Mouse (Mus musculus): ENCODE data around the gene Cenpb.

Gene Cenpb

DNA sequence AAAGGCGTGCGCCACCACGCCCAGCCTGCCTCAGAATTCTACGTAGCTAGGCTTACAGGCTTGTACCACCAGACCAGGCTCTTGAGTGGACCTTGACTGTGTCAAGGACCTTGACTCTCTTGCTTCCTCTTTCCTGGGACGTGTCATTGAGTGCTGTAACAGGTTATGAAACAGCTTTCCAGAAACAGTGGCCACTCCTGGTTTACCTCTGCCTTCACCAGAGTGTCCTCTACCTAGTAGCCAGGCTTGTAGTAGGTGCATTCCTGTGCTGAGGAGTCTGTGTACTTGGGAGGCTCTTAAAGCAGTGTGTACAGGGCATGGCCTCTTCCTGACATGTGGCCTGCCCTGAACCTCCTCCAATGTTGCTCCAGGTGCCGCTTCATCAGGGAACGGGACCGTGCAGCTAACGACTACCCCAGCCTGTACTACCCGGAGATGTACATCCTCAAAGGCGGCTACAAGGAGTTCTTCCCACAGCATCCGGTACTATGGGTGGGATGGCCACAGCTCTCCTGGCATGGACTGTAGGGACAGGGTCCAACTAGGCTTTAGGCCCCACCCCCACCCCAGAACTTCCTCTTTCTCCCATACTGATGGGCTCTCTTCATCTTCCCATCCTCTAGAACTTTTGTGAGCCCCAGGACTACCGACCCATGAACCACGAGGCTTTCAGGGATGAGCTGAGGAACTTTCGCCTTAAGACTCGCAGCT, 16.9 kb upstream of the Cenpb start:
- DNase-seq, result no peak

DNA sequence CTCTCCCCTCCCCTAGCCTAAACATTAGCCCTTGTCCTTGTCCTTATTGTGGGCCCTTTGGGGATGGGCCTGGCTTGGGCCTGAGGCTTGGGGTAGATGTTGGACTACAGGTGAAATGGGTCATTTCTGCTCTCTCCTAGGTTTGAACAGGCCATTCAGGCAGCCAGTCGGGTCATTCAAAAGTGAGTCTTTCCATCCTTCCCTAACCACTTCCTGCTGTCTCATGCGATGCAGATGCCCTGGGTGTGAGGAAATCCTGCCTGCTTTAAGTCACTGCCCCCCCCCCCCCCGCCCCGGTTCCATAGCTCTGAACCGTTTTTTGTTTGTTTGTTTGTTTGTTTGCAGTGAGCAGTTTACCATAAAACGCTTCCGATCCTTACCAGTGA, 11.1 kb upstream of the Cenpb start:
- no peak for DNase-seq

DNA sequence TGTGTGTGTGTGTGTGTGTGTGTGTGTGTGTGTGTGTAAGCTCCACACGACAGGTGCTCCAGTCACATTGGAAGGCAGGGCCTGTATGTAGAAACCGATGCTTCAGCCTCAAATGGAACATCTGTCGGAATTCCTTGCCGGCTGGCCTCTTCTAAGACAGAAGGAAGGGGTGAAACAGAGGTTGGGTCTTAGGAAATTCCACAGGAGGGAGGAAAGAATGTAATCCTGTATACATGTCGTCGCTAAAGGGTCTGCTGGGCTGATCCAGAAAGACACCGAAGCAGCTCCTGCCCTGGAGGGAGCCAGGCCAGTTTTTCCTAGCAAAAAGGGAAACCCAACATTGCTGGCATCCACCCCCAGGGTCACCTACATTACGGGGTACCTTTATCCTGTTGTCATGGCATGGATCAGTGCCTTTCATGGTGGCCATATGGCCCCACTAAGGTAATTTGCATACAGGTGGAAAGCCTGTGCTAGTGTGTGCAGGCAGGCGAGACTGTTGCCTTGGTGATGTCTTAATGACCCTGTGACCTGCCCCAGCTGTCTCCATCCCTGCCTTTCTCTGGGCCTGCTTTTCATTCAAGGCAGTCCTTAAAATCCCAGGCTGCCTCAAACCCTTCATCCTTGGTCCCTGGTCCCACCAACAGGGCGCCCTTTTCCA, 10.6 kb upstream of the Cenpb start:
- DNase-seq, result no peak

DNA sequence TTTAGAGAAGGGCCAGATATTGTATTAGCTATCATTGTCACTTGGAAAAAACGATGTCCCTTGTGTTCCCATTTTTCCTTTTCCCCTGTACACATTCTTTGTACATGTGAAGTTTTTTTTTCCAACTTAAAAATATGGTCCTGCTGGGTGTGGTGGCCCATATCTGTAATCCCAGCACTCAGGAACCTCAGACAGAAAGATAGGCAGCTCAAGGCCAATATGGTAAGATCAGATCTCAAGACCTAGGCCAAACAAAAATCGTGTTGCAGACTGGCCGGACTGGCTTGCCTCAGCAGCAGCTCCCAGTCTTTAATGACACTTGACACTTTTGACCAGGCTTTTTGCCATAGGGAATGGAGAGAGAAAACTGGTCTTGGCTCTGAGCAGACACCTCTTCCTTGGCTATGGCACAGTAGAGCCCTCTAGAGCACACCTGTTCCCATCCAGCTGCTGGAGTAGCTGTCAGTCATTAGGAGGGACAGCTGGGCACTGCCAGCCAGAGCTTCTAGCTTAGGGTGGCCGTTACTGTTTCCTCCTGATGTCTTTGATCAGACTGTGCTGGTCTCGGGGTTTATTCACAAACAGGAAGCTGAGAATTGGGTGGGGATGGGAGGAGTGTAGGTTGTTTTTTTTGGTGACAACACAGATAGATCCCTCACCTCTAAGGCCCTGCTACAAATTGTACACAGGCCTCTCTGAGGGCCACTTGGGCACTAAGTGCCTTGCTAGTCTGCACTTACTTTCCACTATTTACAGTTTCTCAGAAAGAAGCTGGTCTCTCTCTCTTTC, 9.8 kb upstream of the Cenpb start:
- DNase-seq, result no peak

DNA sequence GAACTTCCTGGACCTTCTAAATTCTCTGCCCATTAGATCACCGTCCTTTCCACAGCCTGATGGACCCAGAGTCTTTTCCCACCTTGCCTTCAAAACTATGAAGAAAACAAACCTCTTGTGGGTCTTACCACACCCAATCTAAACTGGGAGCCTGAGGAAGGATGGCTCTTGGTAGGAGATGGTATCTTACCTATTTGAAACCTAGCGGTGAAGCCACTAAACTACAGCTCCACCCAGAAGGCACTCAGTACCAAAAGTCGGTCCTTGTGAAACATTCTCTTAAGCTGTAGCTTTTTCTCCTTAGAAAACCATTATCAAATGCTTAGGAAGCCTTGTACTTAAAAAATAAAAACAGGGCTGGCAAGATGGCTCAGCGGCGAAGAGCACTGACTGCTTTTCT, 8.4 kb upstream of the Cenpb start:
- DNase-seq, result no peak

DNA sequence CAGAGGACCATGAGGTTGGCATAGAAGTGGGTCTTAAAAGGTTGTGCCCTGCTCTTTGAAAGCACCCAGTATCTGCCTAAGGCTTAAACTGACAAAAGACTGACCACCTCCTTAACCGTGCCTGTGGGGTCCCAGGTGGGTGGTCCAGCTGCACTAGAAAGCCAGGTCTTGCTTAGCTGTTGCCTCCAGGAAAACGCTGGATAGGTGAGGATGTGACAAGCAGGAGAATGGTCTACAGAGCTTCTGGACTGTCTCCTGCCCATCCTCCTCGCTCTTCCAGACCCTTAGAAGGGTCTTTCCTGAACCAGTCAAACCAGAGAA, 7.7 kb upstream of the Cenpb start:
- peak; percentile 19 for DNase-seq

DNA sequence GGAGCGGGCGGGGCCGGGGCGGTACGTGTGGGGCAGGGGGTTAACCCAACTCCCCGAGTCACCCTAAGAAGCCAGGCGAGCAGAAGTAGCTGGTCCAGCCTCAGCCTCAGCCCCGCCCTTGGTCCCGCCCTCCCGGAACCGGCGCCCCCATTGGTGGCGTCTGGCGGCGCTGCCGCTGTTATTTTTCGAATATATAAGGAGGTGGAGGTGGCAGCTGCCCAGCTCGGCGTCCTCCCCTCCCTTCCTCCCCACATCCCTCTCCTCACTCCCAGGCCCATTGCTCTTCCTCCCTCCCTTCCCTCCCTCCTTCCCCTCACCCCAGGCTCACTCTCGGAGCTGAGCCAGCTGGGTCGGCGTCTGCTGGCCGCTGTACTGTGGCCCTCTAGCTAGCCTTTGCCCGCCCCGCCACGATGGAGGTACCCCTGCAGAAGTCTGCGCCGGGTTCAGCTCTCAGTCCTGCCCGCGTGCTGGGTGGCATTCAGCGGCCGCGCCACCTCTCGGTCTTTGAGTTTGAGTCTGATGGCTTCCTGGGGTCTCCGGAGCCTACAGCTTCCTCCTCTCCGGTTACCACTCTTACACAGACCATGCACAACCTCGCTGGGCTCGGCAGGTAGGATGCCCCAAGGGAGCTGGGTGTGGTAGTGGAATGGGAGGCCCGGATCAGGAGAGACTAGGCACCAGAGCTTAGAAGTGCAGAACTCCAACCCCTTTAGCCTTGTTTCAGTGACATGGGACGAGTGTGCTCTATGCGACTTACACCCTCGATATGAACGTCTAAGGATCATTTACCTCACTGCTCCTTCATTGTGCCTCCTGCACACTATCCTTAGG, 7.1 kb upstream of the Cenpb start, which contains the start of the genes Cdc25b and Spef1:
TSS of gene Cdc25b (plus strand) at position 179 of the 831 bp plus-strand sequence.
TSS of gene Spef1 (minus strand) at position 512 of the 831 bp plus-strand sequence.
- peak; percentile 90 for DNase-seq

DNA sequence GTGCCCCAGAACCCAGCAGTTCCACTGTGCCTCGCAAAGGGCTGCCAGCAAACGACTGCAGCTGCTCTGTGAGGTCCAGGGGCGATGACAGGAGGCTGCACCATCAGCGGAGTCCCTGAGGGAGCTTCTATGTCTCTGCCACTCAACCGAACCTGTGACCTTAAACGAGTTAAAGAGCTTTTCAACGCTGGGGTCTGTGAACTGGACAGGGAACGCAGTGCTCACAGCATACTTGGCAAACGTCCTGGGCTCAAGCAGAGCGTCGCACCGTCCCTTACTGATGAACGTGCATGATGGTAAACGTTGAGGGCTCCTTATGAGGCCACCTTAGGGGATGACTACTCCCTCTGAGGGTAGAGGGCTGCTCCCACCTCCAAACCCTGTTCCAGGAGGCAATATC, 6.5 kb upstream of the Cenpb start:
- DNase-seq, result peak; percentile 42

DNA sequence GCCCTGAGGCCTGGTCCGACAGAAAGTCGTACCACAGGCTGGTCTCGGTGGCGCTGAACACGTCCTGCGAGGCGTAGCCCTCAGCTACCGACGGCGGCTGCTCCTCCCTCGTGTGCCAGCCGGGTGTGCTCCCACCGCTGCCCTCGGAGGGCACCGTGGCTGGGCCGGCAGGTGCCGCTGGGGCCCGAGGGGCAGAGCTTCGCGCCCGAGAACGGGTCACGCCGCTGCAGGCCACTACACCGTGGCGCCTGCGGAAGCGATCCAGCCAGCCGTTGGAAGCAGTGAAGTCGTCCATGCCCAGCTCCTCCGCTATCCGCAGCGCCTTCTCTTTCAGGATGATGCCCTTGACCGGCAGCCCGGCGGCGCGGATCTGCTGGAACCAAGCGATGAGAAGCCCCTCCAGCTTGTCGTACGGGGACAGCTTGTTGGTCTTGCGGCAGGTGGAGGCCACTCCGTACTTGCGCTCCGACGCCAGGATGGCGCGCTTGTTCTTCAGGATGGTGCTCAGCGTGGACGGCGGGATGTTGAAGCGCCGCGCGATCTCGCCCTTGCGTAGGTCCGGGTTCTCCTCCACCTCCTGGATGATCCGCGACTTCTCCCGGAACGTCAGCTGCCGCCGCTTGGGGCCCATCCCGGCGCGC, 501 bp downstream of the Cenpb start:
- peak; percentile 67 for DNase-seq

DNA sequence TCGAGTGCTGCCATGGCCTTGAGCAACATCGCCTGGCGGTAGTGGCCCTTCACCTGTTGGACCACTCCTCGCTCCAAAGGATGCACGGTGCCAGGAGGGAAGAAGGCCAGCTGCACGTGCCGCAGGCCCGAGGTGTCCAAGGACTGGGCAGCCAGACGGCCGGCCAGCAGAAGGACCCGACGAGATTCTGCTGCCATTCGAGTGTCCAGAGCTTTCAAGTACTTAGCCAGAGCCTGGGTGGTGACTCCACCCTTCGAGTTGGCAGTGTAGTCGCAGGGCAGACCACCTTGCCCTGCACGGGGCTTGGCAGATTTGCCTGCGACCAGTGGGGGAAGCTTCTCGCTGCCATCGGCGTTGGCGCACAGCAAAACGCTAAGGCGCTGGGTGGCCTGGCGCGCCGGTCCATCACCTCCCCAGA, 1.0 kb downstream of the Cenpb start:
- DNase-seq, result no peak

DNA sequence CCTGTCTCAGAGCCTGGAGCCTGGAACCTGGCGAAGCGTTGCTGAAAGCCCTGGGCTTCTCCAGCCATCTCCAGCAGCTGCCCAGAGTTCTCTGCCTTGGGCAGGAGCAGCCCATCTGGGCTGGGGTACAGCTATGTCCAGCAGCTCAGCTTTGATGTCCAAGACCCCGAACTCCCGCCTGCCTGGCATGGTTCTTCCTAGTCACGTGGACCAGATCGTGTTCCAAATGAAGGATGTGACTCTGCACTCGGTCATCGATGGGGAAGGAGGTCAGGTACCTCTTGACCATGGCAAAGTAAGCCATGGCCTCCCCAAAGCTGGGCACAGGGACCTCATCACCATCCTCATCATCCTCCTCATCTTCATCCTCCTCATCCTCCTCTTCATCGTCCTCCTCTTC, 1.9 kb downstream of the Cenpb start:
- no peak for DNase-seq

DNA sequence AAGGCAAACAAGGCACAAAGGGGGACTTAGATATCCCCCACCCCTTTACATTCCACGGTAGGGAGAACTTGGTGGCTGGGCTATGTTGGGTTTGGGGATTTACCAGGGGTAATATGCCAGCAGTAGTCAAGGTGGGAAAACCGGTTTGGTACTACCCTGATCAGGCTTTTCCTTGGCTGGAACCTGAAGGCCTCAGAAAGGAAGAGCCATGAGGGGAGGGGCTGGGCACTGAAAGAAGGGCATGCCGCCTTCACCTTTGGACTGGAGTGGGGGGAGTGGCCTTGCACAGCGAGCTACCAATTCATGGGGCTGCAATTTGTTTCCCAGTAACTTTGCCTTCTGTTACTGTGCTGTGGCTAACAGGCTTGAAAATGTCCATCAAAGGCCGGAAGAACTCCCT, 3.4 kb downstream of the Cenpb start:
- no peak for DNase-seq

DNA sequence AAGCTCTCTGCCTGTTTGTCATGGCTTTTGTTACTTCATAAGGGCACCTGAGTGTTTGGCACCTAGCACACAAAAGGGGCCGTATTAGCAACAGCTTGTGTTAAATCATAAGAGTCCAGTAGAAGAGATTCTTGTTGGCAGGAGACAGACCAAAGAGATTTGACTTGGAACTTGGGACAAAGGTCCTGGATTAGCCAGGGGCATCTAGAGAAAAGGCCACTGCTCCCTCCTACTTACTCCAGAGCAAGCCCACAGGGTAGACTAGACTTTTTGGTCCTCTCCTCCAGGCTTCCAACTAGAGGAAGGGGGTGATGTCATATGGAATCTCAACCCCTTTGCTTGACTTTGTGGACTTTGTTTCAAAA, 3.9 kb downstream of the Cenpb start:
- DNase-seq, result no peak

DNA sequence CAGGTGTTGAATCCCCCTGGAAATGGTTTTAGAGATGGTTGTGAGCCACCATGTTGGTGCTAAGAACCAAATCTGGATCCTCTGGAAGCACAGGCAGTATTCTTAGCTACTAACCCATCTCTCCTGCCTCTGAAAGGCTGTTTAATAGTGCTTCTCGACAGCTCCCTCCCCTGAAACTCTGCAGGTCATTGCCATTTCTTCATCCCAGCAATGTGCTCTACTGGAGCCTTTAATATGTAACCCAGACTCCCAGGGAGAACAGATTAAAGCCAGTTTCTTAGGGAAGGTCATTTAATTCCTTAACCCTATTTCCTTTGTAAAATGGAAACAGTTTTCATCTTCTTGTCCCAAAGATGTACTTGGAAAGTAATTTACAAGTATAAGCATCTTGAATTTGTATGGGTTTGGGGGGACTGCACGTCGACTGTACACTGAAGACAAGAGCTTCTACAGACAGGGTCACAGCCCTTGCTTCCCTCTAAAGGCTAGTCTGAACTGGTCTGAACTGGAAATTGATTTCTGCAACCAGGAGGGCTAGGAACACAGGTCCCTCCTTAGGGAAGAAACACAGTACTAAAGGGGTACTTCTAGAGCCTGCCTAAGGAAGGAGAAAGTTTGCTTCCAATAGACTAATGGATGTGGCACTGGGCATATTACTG, 4.5 kb downstream of the Cenpb start:
- no peak for DNase-seq

DNA sequence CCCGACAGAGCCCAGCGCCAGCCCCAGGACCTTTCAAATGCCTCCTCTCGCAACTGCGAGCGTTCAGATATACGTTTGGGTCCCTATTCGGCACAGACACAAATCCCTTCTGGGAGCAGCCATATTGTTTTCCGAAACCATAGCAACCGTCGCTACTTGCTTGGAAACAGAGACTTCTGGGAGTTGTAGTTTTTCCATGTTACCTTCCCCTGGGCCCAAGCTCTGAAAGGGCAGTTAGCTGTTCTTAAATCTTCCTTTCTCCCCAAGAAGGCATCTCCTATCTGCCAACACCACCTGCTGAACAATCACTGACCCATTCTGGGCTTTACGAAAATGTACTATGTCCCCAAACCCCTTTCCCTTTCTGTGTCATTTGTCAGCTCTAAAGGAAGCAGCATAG, 5.2 kb downstream of the Cenpb start:
- DNase-seq, result peak; percentile 54

DNA sequence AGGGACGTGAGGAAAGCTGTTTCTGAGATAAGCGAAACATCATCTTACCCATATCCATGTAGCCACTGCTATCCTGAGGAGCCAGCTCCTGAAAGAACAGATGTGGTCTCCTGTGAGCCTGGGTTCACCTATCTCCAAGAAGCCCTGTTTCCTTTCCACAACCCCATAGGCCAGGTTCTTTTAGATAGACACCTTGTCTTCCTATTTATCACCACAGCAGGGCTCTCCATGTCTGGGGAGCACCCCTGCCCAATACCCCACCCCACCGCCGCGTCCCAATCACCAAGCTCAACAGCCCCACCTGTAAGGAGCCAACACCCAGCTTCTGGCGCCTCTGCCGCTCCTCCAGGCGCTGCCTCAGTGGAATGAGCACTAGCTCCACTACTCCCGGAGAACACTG, 7.5 kb downstream of the Cenpb start:
- DNase-seq, result no peak

DNA sequence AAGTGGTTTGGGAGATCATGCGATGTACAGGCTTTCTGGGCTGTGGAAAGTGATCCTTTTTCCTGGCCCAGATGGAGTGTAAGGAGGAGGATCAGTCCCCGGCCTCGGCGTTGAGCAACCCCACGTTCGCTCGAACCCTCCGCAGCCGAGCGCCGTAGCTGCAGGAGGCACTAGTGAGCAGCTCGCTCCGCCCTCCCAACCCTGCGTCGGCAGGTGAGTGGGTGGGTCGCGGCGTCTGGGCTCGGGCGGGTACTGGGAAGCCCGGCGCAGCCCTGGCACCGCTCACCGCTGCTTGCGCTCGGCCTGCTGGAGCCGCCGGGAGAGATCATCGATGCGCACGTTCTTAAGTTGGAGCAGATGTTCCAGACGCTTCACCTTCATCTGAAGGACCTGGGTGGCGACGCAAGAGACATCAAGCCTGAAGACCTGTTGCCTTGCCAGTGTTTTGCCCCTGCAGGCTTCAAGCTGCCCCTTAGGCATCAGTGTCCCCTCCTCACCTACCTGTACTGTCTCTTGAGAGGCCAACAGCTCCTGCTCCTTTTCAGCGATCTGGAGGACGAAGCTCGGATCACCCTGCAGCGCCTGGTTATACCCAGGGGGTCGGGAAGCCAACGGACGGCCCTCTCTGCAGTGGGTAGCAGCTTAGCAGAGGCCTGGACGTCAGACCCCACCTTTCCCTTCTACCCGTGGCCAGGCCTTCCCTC, 8.3 kb downstream of the Cenpb start:
- DNase-seq, result peak; percentile 79

DNA sequence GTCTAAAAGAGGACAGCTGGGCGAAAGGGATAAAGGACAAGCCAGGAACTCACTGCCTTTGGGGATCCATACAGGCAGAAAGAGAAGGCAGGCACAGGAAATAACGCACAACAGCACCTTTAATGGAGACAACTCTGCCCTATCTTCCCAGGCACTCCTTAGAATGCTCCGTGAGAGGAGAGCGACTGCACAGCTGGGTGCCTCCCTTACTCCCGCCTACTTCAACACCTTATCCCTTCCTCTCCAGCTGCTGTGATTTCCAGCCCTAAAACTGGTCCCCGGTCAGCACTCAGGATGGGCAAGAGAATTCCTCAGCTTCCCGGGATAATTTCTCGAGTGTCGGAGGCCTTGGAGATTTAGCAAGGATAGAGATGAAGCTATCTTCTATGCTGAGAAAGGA, 8.9 kb downstream of the Cenpb start:
- DNase-seq, result no peak

DNA sequence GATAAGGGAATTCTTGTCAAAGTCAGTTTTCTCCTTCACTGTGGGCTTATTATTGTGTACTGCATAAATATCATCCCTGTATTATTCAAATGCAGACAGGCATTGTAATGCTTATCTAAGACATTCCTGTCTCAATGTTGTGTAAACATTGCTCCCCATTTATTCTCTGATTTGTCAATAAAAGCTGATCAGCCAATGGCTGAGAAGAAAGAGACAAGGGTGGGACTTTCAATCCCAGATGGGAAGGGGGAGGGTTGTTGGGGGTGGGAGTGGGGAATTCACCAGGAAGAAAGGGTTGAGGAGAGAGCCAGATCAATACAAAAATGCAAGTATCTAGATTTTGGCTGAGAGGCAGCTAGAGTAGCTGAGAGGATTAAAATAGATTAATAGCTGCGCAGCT, 11.0 kb downstream of the Cenpb start:
- no peak for DNase-seq

DNA sequence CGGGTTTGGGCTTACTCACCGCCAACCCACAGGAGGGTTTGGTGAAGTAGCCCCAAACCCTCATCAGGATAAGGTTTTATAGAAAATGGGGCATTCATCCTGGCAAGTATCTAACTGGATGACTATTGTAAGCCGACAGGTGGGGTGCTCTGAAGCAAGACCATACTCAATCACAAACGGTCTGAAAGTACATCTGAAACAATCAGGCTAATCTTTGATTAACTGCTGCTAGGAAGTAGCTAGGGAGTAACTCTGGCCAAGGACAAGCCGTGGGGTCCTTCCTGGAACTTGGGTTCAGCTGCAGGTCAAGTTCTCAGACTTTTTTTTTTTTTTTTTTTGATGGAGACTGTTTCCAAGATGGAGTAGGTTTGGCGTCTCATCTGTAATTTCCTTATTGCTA, 11.9 kb downstream of the Cenpb start:
- DNase-seq, result no peak

DNA sequence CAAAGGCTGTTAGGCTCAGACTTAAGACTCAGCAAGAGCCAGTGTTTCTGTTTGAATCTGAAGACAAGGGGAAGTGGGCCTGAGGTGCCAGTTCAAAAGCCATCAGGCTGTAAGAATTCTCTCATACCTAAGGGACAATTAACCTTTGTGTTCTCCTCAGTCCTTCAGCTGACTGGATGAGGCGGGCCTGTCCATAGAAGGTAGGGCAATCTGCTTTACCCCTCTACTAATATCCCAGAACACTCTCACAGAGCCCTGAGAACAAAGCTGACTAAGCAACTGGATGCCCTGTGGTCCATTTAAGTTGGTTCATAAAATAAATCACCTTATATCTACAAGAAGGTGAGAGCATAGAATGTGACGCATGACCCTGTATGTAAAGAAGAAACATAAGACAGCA, 13.7 kb downstream of the Cenpb start:
- no peak for DNase-seq

DNA sequence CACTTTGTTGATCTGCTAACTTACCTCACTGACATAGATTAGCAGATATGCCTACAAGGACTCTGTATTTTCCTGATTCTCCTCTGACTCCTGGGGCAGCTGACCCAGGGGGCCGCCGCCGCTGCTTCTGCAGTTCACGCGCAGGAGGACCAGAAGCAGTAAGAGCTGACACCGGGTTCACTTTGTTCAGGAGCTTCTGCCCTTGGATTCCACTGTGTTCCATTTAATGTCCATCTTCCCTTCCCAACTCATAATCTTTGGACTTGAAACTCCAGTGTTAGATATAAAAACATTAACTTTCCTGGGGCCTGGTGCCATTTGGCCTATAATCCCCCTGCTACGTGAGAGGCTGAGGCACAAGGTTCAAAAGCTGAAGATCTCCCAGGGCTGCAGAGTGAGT, 15.9 kb downstream of the Cenpb start:
- DNase-seq, result no peak
